Mouse (Mus musculus) kidney, postnatal 4 days (tissue): ENCODE measurements around the gene Hist1h2ap.
"Not testable (repeated sequence)": the region's sequence is repeated elsewhere in the genome, so short reads cannot be mapped to it uniquely, and the experiment has no call there.

Experiments used
- DNase-seq, 2 experiments: peaks; one replicate each; pipeline ENCODE4 v3.0.0; 2021; ENCODE audit warnings: mixed read lengths in 2 of 2

Gene Hist1h2ap

GRCm38 (mm10) chr13:21833461-21833860 lies at the start of gene Hist1h2ap, which contains the start of gene Hist1h2br:
TSS of gene Hist1h2ap (minus strand) at chr13:21833507.
TSS of gene Hist1h2br (plus strand) at chr13:21833743.
- not testable (repeated sequence) for DNase-seq

DNA sequence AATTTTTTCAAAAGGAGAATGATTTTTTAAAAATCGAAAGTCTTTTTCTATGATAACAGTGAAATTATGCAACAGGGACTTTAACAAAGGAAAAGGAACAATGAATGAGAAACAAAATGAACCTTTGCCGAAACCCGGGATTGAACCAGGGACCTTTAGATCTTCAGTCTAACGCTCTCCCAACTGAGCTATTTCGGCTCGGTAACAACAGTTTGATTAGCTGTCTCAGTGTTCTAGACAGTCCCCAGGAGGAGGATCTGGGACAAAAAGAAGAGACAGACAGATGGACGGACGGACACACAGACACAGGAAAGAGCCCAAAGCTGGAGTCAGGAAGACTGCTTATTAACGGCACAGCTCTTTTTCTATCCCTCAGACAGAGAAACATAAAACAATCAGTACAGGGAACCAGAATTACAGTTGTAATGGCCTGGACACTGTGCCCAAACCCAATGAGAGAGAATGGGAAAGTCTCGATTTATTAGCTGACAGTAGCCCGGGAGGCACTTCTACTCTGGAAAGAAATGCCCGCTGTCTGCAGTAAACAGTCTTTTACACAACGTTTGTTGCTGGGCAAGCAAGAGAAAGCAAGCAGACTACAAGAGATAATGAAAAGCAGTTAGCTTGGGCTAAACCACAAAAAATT lies 49.6 kb upstream of the Hist1h2ap start:
- DNase-seq, result peak in 1 of 2 experiments; percentile 22

GRCm38 (mm10) chr13:21881878-21882669 lies 48.8 kb upstream of the Hist1h2ap start:
- DNase-seq, result peak; percentile 26 to 40

- DNase-seq, result no peak
These were observed 47.4 kb upstream of the Hist1h2ap start for GRCm38 (mm10) chr13:21880735-21881134.

- DNase-seq, result not testable (repeated sequence)
These were observed 32.2 kb upstream of the Hist1h2ap start for GRCm38 (mm10) chr13:21865503-21865902.

DNA sequence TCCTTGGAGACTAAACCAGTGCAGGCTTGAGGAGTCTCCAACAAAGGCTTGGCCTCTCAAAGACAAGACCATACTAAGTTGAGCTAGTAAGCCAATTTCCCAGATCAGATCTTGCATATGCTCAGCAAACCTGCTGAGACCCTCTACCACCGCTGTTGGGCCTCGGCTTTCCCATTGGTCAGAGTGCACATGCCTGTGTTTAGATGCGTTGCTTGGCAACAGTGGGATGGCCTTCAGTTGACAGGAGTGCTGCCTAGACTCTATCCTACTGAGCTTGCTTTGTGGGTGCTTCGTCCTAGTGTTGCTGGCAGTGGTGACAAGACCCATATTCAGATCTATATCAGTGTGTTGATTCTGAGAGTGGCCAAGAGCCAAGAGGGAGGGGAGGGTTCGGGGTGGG lies 28.3 kb upstream of the Hist1h2ap start:
- no peak for DNase-seq

GRCm38 (mm10) chr13:21855698-21856162 lies 22.4 kb upstream of the Hist1h2ap start:
- DNase-seq, result peak in 1 of 2 experiments; percentile 33

GRCm38 (mm10) chr13:21855146-21855545 lies 21.8 kb upstream of the Hist1h2ap start:
- DNase-seq, result peak; percentile 64 to 68

DNA sequence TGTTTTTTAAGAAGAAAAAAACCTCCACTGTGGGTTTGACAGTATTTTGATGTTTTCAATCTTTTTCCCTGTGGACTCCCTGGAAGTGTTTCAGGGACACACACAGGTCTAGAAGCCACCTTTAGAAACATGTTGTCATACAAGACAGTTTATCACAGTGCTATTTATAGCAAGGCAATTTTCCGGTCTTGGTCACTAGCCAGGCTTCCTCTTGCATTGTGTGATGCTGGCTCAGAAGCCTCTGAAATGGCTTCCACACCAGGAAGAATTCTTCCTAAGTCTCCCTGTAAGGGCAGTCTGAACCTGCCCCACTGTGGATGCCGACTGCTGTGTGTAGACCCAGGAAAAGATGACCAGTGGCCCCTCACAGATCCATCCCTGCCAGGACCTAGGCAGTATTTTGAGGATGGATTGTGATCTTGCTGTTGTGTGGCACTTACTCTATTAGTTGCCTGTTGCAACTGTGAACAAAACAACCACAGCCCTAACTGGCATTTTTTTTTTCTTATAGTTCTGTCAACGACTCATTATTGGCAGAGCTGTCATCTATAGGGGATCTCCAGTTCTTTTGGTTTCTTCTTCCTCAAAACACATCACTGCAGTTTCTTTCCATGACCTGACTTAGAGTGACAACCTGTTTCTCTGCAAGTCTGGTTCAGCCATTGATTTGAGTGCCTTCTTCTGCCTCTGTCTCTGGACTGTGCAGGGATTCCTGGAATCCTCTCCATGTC lies 19.1 kb upstream of the Hist1h2ap start:
- peak in 1 of 2 experiments; percentile 21 for DNase-seq

DNA sequence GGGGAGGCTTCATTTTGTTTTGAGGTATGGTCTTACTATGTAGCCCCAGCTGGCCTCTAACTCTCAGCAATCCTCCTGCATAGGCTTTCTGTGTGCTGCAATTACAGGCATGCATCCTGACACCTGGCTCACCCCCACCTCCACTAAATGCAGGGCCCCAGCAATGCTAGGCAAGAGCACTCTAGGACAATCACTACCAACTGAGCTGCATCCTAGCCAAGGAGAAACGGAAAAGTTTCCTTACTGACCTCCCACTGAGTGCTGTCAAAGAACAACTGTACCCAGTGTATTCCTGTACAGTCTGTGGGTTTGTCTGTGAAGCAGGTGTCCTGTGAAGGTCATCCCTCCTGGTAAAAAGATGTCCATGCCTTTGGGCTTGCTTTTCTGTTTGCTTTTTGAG lies 17.4 kb upstream of the Hist1h2ap start:
- DNase-seq, result not testable (repeated sequence)

DNA sequence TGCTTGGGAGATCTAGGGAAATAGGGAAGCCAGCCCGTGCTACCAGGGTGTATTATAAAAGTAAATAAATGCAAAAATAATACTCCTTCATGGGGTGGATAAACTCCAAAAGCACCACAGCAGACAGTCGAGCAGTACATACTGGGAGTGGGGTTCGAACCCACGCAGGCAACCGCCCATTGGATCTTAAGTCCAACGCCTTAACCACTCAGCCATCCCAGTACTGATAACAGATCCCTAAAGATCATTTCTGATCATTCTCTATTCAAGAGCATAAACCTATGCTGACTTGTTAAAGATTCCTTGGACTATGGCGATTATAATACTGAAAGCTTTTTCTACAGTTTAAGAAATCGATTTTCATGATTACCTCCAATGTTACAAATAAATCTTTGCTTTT lies 14.6 kb upstream of the Hist1h2ap start:
- no peak for DNase-seq

DNA sequence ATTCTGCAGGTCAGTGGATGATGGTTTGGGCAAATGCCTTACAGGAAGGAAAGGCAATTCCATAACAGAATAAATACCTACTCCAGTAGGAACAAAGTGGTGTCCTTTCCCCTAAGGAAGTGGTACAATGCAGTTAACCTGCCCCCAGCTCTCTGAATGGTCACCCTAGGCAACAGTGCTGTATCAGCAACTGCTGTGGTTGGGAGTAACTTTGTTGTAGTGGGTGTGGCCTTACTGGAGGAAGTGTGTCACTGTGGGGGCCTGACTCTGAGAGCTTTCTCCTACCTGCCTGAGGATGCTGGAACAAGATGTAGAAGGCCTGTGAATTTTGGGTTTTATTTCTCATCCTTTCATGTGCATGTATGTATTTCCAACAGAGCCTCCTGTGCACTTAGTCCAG lies 13.0 kb upstream of the Hist1h2ap start:
- not testable (repeated sequence) for DNase-seq

GRCm38 (mm10) chr13:21840508-21840907 lies 7.2 kb upstream of the Hist1h2ap start:
- not testable (repeated sequence) for DNase-seq

DNA sequence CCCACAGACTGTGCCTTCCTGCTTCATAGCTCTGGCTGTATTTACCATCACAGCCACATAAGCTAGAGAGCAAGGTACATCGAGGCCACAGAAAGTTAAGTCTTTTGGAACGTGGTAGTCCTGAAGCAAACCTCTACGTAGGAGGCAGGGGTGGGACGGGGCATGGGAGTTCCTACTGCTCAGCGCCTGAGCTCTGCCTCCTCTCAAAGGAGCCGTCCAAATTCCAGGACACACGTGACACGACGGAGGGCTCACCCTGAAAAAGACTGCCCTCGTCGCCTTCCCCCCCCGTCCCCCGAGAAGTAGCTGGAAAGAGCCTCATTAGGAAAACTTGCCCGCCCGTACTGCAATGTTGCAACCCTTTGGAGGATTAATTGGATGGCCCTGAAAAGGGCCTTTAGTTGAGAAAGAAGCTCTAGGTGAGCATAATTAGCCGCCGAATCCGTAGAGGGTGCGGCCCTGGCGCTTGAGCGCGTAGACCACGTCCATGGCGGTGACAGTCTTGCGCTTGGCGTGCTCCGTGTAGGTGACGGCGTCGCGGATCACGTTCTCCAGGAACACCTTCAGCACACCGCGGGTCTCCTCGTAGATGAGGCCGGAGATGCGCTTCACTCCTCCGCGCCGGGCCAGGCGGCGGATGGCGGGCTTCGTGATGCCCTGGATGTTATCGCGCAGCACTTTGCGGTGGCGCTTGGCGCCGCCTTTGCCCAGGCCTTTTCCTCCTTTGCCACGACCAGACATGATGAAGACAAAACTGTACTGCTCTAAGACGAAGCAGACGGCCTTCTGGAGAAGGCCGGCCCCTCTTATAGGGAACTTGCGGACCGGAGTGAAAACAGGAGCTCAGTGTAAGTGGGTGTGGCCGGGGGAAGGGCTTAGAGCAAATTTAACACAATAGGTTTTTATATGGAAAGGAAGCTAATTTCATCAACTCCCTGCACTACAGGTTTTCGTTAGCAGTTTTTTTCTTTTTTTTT lies 1.6 kb downstream of the Hist1h2ap start, which contains the start of gene Hist1h4n:
Gene Hist1h4n (minus strand): TSS at position 779 of the 977 bp plus-strand sequence.
- peak in 1 of 2 experiments; percentile 26 for DNase-seq

GRCm38 (mm10) chr13:21830344-21830743 lies 3.0 kb downstream of the Hist1h2ap start:
- DNase-seq, result no peak

DNA sequence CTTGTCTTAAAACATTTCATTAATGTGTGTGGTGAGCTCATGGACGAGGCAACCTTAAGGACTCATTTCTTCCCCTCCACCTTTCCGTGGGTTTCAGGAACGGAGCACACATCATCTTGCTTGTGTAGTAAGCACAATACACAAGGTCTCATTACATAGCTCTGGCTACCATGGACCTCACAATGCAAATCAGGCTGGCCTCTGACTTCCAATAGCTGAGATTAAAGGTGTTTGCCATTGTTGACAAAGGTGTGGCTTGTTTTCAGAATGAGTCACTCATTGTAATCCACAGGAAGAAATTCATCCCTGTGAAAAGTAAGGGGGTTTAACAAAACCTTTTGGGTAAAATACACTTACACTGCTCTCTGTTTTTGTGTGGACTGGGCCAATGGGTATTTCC lies 4.8 kb downstream of the Hist1h2ap start:
- DNase-seq, result no peak

DNA sequence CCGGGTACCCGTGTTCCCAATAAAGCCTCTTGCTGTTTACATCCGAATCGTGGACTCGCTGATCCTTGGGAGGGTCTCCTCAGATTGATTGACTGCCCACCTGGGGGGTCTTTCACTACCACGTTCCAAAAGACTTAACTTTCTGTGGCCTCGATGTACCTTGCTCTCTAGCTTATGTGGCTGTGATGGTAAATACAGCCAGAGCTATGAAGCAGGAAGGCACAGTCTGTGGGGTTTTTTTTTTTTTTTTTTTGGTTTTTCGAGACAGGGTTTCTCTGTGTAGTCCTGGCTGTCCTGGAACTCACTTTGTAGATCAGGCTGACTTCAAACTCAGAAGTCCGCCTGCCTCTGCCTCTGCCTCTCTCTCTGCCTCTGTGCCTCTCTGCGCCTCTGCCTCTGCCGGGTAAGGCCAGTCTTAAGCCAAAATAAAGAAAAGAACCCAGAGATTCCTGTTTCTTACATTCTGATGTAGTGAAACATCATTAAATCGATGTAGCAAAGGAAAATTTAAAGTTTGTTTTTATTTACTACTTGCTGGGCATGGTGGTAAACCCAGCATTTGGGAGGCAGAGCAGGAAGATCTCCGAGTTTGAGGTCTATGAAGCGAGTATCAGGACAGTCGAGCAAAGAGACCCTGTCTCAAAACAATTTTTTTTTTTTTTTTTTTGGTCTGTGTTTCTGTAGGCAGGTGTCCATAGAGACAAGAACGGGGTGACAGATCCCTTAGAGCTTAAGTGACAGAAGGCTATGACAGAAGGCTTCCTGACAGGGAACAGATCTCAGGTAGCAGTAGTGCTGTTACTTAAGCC lies 13.0 kb downstream of the Hist1h2ap start:
- DNase-seq, result not testable (repeated sequence)

DNA sequence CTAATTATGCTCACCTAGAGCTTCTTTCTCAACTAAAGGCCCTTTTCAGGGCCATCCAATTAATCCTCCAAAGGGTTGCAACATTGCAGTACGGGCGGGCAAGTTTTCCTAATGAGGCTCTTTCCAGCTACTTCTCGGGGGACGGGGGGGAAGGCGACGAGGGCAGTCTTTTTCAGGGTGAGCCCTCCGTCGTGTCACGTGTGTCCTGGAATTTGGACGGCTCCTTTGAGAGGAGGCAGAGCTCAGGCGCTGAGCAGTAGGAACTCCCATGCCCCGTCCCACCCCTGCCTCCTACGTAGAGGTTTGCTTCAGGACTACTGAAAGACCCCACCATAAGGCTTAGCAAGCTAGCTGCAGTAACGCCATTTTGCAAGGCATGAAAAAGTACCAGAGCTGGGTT lies 21.2 kb downstream of the Hist1h2ap start:
- DNase-seq, result peak in 1 of 2 experiments; percentile 22

DNA sequence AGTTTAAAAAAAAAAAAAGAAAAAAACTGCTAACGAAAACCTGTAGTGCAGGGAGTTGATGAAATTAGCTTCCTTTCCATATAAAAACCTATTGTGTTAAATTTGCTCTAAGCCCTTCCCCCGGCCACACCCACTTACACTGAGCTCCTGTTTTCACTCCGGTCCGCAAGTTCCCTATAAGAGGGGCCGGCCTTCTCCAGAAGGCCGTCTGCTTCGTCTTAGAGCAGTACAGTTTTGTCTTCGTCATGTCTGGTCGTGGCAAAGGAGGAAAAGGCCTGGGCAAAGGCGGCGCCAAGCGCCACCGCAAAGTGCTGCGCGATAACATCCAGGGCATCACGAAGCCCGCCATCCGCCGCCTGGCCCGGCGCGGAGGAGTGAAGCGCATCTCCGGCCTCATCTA lies 21.8 kb downstream of the Hist1h2ap start, which contains the start of gene Hist1h4m:
Gene Hist1h4m (plus strand): TSS at position 208 of the 400 bp plus-strand sequence.
- peak; percentile 31 to 49 for DNase-seq

DNA sequence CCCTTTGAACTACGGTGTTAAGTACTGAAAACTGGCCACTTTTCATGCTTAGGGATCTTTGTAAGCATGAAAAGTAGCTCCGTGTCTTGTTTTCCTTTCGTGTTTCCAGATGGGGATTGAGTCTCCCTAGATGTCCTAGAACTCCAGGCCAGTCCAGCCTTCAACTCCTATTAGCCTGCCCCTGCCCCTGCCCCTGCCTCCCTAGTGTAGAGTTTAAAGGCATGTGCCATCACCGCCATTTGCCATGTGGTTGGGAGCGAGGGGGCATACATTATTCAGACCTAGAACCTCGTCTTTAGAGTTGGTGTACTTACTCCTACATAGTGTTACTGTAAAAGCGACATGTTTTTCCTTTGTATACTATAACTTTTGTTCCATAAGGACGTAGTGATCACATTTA lies 22.2 kb downstream of the Hist1h2ap start:
- DNase-seq, result not testable (repeated sequence)

DNA sequence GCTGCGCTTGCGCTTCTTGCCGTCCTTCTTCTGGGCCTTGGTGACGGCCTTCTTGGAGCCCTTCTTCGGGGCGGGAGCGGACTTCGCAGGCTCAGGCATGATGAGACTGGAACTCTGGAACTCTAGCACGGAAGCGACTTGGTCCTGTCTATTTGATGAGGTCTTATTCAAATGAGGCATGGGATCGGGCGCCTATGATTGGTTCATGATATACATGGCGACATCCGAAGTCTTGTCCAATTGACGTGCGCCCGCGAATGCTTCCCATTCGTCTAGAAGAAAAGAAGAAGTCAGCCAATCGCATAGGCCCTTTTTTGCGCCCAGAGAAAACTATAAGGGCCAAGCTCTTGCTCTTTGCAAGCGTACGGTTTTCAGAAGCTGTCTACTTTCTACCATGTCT lies 23.2 kb downstream of the Hist1h2ap start, which contains the start of the genes Hist1h2bq and Hist1h2ao:
Gene Hist1h2bq (minus strand): TSS at position 125 of the 400 bp plus-strand sequence.
Gene Hist1h2ao (plus strand): TSS at position 393 of the 400 bp plus-strand sequence.
- not testable (repeated sequence) for DNase-seq
